Mouse (Mus musculus): ENCODE measurements around the gene Edn3. TPM values are rescaled to one million over a fixed set of nuclear protein-coding genes. Genes with fewer than 3 reads are reported as not detected.

Edn3 gene
- polyA plus RNA-seq, 1 experiment from 2014 or later, result 3.7 TPM

DNA sequence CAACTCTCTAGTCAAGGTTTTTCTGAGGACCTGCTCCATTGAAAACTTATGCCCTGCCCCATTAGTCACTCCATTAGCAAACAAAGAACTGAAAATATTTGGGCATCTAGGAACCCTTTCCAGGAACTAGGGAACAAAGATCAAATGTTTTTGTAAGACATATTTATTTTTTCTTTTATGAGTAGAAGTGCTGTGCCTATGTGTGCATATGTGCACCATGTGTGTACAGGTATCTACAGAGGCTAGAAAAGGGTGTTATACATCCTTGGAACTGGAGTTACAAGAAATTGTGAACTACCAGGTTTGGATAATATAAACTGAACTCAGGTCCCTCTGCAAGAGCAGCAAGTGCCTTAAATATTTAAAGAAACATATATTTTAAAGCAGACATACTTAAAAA is 28.4 kb downstream of the Edn3 start:
- no peak overlapping the region for H3K4me3 ChIP-seq (replicated peaks; ENCODE audit: low read length)
- no peak overlapping the region for H3K9ac ChIP-seq (replicated peaks; ENCODE audit: low read depth, low read length)
- no peak overlapping the region for H3K27ac ChIP-seq (ENCODE audit: low read length)
- no peak overlapping the region for H3K4me2 ChIP-seq (ENCODE audit: low read length)
- H3K4me1 ChIP-seq (replicated peaks; ENCODE audit: control insufficient read depth, insufficient read depth, low read length), result no peaks in the 10 kb centered on the region
- no peaks in the 10 kb centered on the region for H3K9me3 ChIP-seq (ENCODE audit: control insufficient read depth, low read length)
- H3K36me3 ChIP-seq (ENCODE audit: control insufficient read depth, insufficient read depth), result no peaks in the 10 kb centered on the region
- H3K27me3 ChIP-seq (replicated peaks; ENCODE audit: control insufficient read depth, insufficient read depth, low read length), result no peaks in the 10 kb centered on the region
- no peak for ATAC-seq

DNA sequence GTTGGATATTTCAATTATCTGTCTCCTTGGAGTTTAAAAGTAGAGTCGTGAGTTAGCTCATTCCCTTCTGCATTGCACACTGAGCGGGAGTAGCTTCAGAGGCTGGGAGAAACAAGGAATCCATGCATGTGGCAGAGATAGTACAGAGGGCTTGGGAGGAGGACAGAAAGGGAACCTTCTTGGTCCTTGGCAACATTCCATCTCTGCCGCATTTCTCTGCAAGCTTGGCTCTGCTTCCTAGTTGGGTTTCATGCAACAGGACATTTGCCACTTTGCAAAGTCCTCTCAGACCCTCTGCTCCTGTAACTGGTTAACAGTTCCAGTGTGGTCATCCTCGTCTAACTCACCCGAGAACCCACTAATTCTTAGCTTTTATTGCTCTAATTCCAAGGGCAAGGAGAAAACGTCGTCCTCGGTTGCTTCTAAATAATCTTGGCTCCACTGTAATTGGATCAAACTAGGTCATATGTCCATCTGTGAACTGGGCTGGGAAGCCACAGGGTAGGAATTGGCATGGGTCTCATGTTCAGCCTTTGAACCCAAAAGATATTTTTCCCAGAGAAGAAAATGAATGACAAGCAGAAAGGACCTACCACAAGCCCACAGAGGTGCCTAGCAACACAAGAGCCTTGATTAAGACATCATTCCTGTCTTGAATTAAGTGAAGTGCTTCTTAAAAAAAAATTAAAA is 32.2 kb downstream of the Edn3 start:
- Histone ChIP-seq H3K4me2 (ENCODE audit: low read length) (no peak overlapping the region), H3K27ac (ENCODE audit: low read length) (no peak overlapping the region), H3K9me3 (ENCODE audit: control insufficient read depth, low read length) (no peaks in the 10 kb centered on the region), H3K4me3 (replicated peaks; ENCODE audit: low read length) (no peak overlapping the region), H3K9ac (replicated peaks; ENCODE audit: low read depth, low read length) (no peak overlapping the region), H3K4me1 (replicated peaks; ENCODE audit: control insufficient read depth, insufficient read depth, low read length) (no peaks in the 10 kb centered on the region), H3K27me3 (replicated peaks; ENCODE audit: control insufficient read depth, insufficient read depth, low read length) (no peaks in the 10 kb centered on the region), H3K36me3 (ENCODE audit: control insufficient read depth, insufficient read depth) (no peaks in the 10 kb centered on the region)
- WGBS, result 80% methylated on average over 8 of the region's 8 CpGs
- ATAC-seq, result no peak

DNA sequence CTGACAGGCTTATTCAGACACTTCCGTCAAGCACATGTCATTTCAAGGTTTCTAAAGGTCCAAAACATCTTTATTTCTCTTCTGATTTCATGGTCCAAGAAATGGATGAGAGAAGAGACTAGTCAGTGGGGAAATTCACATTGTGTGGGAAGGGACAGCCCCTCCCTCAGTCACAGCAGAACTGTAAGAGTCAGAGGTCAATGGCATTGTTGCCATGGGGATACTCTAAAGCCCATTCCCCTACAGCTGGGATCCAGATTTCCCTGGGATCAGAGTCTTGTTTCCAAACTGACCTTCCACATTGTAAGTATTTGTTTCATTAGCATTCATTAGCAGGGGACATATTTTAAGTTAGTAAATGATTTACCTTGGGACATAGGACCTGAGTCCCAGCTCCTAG is 32.8 kb downstream of the Edn3 start:
- Histone ChIP-seq H3K4me2 (ENCODE audit: low read length) (no peak overlapping the region), H3K36me3 (ENCODE audit: control insufficient read depth, insufficient read depth) (no peaks in the 10 kb centered on the region), H3K9ac (replicated peaks; ENCODE audit: low read depth, low read length) (no peak overlapping the region), H3K4me1 (replicated peaks; ENCODE audit: control insufficient read depth, insufficient read depth, low read length) (no peaks in the 10 kb centered on the region), H3K9me3 (ENCODE audit: control insufficient read depth, low read length) (no peaks in the 10 kb centered on the region), H3K27ac (ENCODE audit: low read length) (no peak overlapping the region), H3K27me3 (replicated peaks; ENCODE audit: control insufficient read depth, insufficient read depth, low read length) (no peaks in the 10 kb centered on the region), H3K4me3 (replicated peaks; ENCODE audit: low read length) (no peak overlapping the region)
- no peak for ATAC-seq
- WGBS, result 86% methylated on average over 1 of the region's 1 CpGs

DNA sequence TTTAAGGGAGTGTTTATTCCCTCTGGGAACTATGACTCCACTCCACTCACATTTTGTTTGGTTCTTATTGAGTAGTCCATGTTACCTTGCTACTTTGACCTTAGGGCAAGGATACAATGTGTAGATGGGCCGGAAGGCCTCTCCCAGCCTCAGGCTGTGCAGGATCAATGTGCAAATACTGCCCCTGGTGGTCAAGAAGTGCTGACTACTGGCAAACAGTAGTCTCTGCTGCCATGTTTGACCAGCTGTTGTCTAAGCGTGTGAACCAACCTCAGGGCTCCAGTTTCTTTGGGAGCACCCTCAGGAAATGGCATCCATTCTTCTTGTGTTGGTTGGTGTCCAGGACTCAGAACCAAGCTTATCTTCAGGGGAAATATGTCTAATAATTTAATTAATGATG is 36.6 kb downstream of the Edn3 start:
- WGBS, result 84% methylated on average over 2 of the region's 2 CpGs
- Histone ChIP-seq H3K36me3 (ENCODE audit: control insufficient read depth, insufficient read depth) (no peaks in the 10 kb centered on the region), H3K9me3 (ENCODE audit: control insufficient read depth, low read length) (no peaks in the 10 kb centered on the region), H3K9ac (replicated peaks; ENCODE audit: low read depth, low read length) (no peak overlapping the region), H3K4me1 (replicated peaks; ENCODE audit: control insufficient read depth, insufficient read depth, low read length) (no peaks in the 10 kb centered on the region), H3K4me3 (replicated peaks; ENCODE audit: low read length) (no peak overlapping the region), H3K4me2 (ENCODE audit: low read length) (no peak overlapping the region), H3K27ac (ENCODE audit: low read length) (no peak overlapping the region), H3K27me3 (replicated peaks; ENCODE audit: control insufficient read depth, insufficient read depth, low read length) (no peaks in the 10 kb centered on the region)
- no peak for ATAC-seq

DNA sequence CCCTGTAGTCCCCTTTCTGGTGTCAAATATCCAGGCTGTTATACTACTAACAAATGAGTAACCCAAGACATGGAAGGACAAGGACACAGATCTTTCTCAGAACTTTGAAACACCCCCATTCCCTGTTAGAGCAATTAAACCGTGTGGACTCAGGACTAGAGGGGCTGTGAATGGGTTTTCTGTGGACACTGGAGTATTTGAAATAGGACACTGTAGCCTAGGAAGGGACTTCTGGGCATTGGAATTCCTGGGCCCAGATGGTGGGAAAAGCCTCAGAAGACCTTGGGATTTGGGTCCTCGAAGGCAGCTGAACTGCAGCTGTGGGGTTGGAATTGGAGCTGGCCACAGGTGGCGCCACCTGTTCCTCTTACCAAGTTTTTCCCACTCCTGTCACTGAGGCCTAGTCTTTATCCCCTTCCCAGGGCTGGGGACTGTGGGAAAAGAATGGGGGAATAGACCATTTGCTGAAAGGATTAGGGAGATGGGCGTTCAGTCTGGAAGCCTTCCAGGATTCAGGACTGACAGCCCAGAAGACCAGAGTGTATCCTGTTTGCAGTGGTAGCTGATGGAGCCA is 37.2 kb downstream of the Edn3 start:
- Histone ChIP-seq H3K27me3 (replicated peaks; ENCODE audit: control insufficient read depth, insufficient read depth, low read length) (no peaks in the 10 kb centered on the region), H3K9ac (replicated peaks; ENCODE audit: low read depth, low read length) (no peak overlapping the region), H3K9me3 (ENCODE audit: control insufficient read depth, low read length) (no peaks in the 10 kb centered on the region), H3K4me1 (replicated peaks; ENCODE audit: control insufficient read depth, insufficient read depth, low read length) (no peaks in the 10 kb centered on the region), H3K36me3 (ENCODE audit: control insufficient read depth, insufficient read depth) (no peaks in the 10 kb centered on the region), H3K4me3 (replicated peaks; ENCODE audit: low read length) (no peak overlapping the region), H3K27ac (ENCODE audit: low read length) (no peak overlapping the region), H3K4me2 (ENCODE audit: low read length) (no peak overlapping the region)
- WGBS, result 67% methylated on average over 4 of the region's 4 CpGs
- no peak for ATAC-seq

DNA sequence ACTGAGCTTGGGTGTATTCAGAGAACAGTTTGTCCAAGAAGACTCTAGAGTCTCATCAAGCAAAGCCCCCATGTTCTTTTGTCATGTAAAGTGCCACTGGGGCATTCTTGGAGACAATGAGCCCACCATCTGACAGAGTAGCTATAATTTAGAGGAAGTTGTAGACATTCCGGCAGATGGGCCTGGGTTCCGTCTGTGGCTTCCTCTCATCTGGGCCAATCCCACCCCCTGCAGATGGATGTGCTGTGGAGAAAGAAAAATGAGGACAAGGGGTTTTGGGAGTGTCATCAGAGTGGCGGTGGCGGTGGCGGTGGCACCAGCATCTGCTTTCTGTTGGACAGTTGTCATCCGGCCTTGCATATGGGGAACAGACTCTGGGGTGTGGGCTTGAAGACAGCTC is 42.0 kb downstream of the Edn3 start:
- Histone ChIP-seq H3K4me2 (ENCODE audit: low read length) (no peak overlapping the region), H3K4me3 (replicated peaks; ENCODE audit: low read length) (no peak overlapping the region), H3K27me3 (replicated peaks; ENCODE audit: control insufficient read depth, insufficient read depth, low read length) (no peaks in the 10 kb centered on the region), H3K4me1 (replicated peaks; ENCODE audit: control insufficient read depth, insufficient read depth, low read length) (no peaks in the 10 kb centered on the region), H3K36me3 (ENCODE audit: control insufficient read depth, insufficient read depth) (no peaks in the 10 kb centered on the region), H3K27ac (ENCODE audit: low read length) (no peak overlapping the region), H3K9me3 (ENCODE audit: control insufficient read depth, low read length) (0 out of 2 replicates have a peak, but pooled peaks cover 6% of the 10 kb centered on the region), H3K9ac (replicated peaks; ENCODE audit: low read depth, low read length) (no peak overlapping the region)
- WGBS, result 84% methylated on average over 6 of the region's 6 CpGs
- ATAC-seq, result no peak

DNA sequence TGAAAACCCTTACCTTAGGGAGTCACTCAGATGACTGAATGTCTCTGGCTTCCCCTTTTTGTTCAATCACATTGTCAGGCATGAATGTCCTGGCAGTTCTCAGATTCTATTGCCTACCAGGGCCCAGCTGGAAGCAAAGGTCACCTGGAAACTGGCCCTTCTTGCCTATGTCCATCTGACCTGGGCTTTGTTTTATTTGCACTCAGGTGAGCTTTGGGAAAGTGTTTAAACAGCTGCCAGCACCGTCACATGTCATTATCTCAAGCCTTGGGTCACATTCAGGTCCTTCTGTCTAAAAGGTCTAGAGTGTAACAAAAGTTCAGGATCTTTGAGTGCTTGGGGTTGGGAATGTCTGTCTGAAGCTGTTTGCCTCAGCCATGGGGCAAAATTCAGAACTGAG is 43.2 kb downstream of the Edn3 start:
- H3K9ac ChIP-seq (replicated peaks; ENCODE audit: low read depth, low read length), result no peak overlapping the region
- no peaks in the 10 kb centered on the region for H3K27me3 ChIP-seq (replicated peaks; ENCODE audit: control insufficient read depth, insufficient read depth, low read length)
- WGBS, result 90% methylated on average over 1 of the region's 1 CpGs

DNA sequence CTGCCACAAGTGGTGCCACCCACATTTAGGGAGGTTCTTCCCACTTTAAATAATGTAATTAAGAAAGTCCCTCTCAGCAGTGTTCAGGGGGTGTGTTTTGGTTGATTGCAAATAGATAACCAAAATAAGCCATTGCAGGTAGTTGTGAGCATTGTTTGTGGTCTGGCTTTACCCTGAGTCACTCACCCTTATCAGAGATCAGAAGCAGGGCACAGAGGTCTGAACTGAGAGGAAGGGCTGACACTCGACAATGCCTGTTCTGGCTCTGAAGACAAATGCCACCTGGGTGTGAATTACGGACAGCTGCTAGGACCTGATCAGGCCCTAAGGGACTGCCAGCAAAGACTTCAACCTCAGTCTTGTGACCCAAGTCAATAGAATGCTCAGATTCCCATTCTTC is 47.5 kb downstream of the Edn3 start:
- 0 out of 2 replicates have a peak, but pooled peaks cover 6% of the 10 kb centered on the region for H3K9me3 ChIP-seq (ENCODE audit: control insufficient read depth, low read length)
- H3K4me3 ChIP-seq (replicated peaks; ENCODE audit: low read length), result no peak overlapping the region
- H3K27ac ChIP-seq (ENCODE audit: low read length), result no peak overlapping the region
- no peaks in the 10 kb centered on the region for H3K36me3 ChIP-seq (ENCODE audit: control insufficient read depth, insufficient read depth)
- ATAC-seq, result no peak
- no peak overlapping the region for H3K9ac ChIP-seq (replicated peaks; ENCODE audit: low read depth, low read length)
- WGBS, result 79% methylated on average over 2 of the region's 2 CpGs
- no peaks in the 10 kb centered on the region for H3K4me1 ChIP-seq (replicated peaks; ENCODE audit: control insufficient read depth, insufficient read depth, low read length)
- no peaks in the 10 kb centered on the region for H3K27me3 ChIP-seq (replicated peaks; ENCODE audit: control insufficient read depth, insufficient read depth, low read length)
- H3K4me2 ChIP-seq (ENCODE audit: low read length), result no peak overlapping the region

More for the DNA sequence above, 43.2 kb downstream of the Edn3 start:
- Histone ChIP-seq H3K36me3 (ENCODE audit: control insufficient read depth, insufficient read depth) (no peaks in the 10 kb centered on the region), H3K4me1 (replicated peaks; ENCODE audit: control insufficient read depth, insufficient read depth, low read length) (no peaks in the 10 kb centered on the region), H3K4me2 (ENCODE audit: low read length) (no peak overlapping the region), H3K9me3 (ENCODE audit: control insufficient read depth, low read length) (0 out of 2 replicates have a peak, but pooled peaks cover 6% of the 10 kb centered on the region), H3K27ac (ENCODE audit: low read length) (no peak overlapping the region), H3K4me3 (replicated peaks; ENCODE audit: low read length) (no peak overlapping the region)
- ATAC-seq, result no peak

DNA sequence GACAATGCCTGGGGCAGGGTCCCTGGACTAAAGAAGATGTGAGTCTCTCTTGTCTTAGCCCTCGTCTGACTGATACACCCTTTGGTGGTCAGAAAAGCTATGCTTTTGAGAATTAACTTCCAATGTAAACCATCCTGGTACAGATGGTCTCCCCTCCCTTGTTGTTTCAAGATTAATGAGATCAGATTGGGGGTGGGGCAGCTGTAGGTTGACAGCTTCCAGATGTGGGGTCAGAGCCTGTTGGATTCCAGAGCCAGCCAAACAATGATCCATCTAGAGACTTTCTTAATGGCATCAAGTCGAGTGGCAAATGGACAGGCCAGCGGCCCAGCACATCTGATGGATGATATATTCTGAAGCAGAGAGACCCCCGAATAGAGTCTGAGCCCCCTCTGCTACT is 48.9 kb downstream of the Edn3 start:
- Histone ChIP-seq H3K4me3 (replicated peaks; ENCODE audit: low read length) (no peak overlapping the region), H3K27me3 (replicated peaks; ENCODE audit: control insufficient read depth, insufficient read depth, low read length) (no peaks in the 10 kb centered on the region), H3K27ac (ENCODE audit: low read length) (no peak overlapping the region), H3K9ac (replicated peaks; ENCODE audit: low read depth, low read length) (no peak overlapping the region), H3K36me3 (ENCODE audit: control insufficient read depth, insufficient read depth) (no peaks in the 10 kb centered on the region), H3K4me1 (replicated peaks; ENCODE audit: control insufficient read depth, insufficient read depth, low read length) (no peaks in the 10 kb centered on the region), H3K9me3 (ENCODE audit: control insufficient read depth, low read length) (0 out of 2 replicates have a peak, but pooled peaks cover 6% of the 10 kb centered on the region), H3K4me2 (ENCODE audit: low read length) (no peak overlapping the region)
- no peak for ATAC-seq
- 79% methylated on average over 4 of the region's 4 CpGs for WGBS
